Mouse (Mus musculus): ENCODE results near the gene Adamts4. TPM values are rescaled to one million over a fixed set of nuclear protein-coding genes. Genes with fewer than 3 reads are reported as not detected.

Gene Adamts4
- polyA plus RNA-seq, 1 experiment from 2014 or later = 5.2 TPM

DNA sequence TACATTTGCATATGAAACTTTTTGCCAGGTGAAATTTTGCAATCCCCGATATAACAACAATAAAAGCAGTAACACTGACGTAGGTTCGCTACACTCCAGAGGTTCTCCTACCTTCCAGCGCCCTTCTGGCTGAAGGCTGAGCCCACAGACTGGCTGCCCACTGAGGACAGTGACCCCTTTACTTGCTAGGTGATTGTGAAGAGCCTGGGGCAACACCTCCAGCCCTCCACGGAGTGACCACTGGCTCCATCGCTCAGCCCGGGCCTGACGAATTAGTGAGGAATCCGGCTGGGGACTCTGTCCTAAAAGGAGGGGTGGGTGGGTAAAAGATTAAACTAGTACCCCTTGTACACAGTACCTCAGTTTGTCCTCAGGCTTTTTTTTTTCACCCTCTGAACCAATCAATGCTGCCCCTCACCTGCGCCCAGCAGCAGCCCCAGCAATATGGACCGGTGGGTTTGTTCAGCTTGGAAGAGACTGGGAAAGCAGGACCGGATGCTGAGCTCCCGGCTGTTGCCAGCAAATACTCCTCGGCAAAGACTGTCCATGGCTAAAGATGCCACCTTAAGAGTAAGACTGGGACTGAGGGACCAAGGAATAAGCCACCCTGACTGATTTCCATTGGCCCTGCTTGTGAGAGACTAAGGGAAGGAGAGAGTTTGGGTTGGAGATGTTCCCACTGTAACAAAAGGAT lies 28.9 kb downstream of the Adamts4 start:
- Histone ChIP-seq H3K27ac (no peak overlapping the region), H3K9ac (ENCODE audit: low read depth, low read length) (0 out of 2 replicates have a peak overlapping the region, but pooled peaks have one; percentile 67), H3K4me2 (ENCODE audit: low read length) (no peak overlapping the region), H3K9me3 (replicated peaks; ENCODE audit: low read length) (no peaks in the 10 kb centered on the region), H3K36me3 (ENCODE audit: insufficient read depth, low read length) (peaks cover 41% of the 10 kb centered on the region), H3K4me3 (replicated peaks; ENCODE audit: low read depth, low read length) (no peak overlapping the region), H3K27me3 (ENCODE audit: insufficient read depth, low read length) (no peaks in the 10 kb centered on the region), H3K4me1 (replicated peaks; ENCODE audit: insufficient read depth, low read length) (peaks cover 6% of the 10 kb centered on the region; the same call in 1 of the 2 replicates)
- DNase-seq (ENCODE audit: low spot score) (no peak), ATAC-seq (replicated peaks; ENCODE audit: low FRiP score, low read depth) (no peak)
- WGBS = 90% methylated on average over 14 of the region's 14 CpGs
- no peak for TF ChIP-seq CTCF (IDR thresholded peaks at IDR 0.05; ENCODE audit: low read depth)

GRCm38 (mm10) chr1:171279721-171280120 lies 29.5 kb downstream of the Adamts4 start:
- Histone ChIP-seq H3K36me3 (ENCODE audit: insufficient read depth, low read length) (peaks cover 38% of the 10 kb centered on the region), H3K4me1 (replicated peaks; ENCODE audit: insufficient read depth, low read length) (peaks cover 6% of the 10 kb centered on the region; the same call in 1 of the 2 replicates), H3K4me3 (replicated peaks; ENCODE audit: low read depth, low read length) (peak overlapping the region; percentile 55), H3K9me3 (replicated peaks; ENCODE audit: low read length) (no peaks in the 10 kb centered on the region), H3K27ac (peak overlapping the region; percentile 50; the same call in 1 of the 2 replicates), H3K4me2 (ENCODE audit: low read length) (peak overlapping the region; percentile 74), H3K9ac (ENCODE audit: low read depth, low read length) (peak overlapping the region; percentile 67), H3K27me3 (ENCODE audit: insufficient read depth, low read length) (no peaks in the 10 kb centered on the region)
- TF ChIP-seq CTCF (IDR thresholded peaks at IDR 0.05; ENCODE audit: low read depth) = no peak
- no peak for DNase-seq (ENCODE audit: low spot score)
- WGBS = 67% methylated on average over 5 of the region's 5 CpGs
- ATAC-seq (replicated peaks; ENCODE audit: low FRiP score, low read depth) = no peak

- Histone ChIP-seq H3K36me3 (ENCODE audit: insufficient read depth, low read length) (peaks cover 34% of the 10 kb centered on the region), H3K27ac (peak overlapping the region; percentile 50), H3K4me1 (replicated peaks; ENCODE audit: insufficient read depth, low read length) (peaks cover 6% of the 10 kb centered on the region; the same call in 1 of the 2 replicates), H3K4me3 (replicated peaks; ENCODE audit: low read depth, low read length) (peak overlapping the region; percentile 55), H3K9ac (ENCODE audit: low read depth, low read length) (peak overlapping the region; percentile 67), H3K27me3 (ENCODE audit: insufficient read depth, low read length) (no peaks in the 10 kb centered on the region), H3K9me3 (replicated peaks; ENCODE audit: low read length) (no peaks in the 10 kb centered on the region), H3K4me2 (ENCODE audit: low read length) (peak overlapping the region; percentile 74)
- ATAC-seq (replicated peaks; ENCODE audit: low FRiP score, low read depth) = peak; percentile 8
- under 1% methylated on average over 25 of the region's 25 CpGs for WGBS
- no peak for TF ChIP-seq CTCF (IDR thresholded peaks at IDR 0.05; ENCODE audit: low read depth)
- no peak for DNase-seq (ENCODE audit: low spot score)
Measured at GRCm38 (mm10) chr1:171280250-171280915, 30.2 kb downstream of the Adamts4 start.

GRCm38 (mm10) chr1:171280916-171281527 lies 30.8 kb downstream of the Adamts4 start, which contains the start of gene Ppox:
Gene Ppox (minus strand): TSS chr1:171281186.
- TF ChIP-seq CTCF (IDR thresholded peaks at IDR 0.05; ENCODE audit: low read depth) = no peak
- Histone ChIP-seq H3K27ac (peak within 1 kb of the TSS; percentile 93), H3K9me3 (replicated peaks; ENCODE audit: low read length) (no peaks in the 10 kb centered on the region), H3K4me2 (ENCODE audit: low read length) (peak within 1 kb of the TSS; percentile 74), H3K4me1 (replicated peaks; ENCODE audit: insufficient read depth, low read length) (peaks cover 6% of the 10 kb centered on the region; the same call in 1 of the 2 replicates), H3K36me3 (ENCODE audit: insufficient read depth, low read length) (peaks cover 29% of the 10 kb centered on the region), H3K27me3 (ENCODE audit: insufficient read depth, low read length) (no peaks in the 10 kb centered on the region), H3K4me3 (replicated peaks; ENCODE audit: low read depth, low read length) (peak within 1 kb of the TSS; percentile 55), H3K9ac (ENCODE audit: low read depth, low read length) (peak within 1 kb of the TSS; percentile 68)
- ATAC-seq (replicated peaks; ENCODE audit: low FRiP score, low read depth) (peak; percentile 98), DNase-seq (ENCODE audit: low spot score) (peak; percentile 99)
- WGBS = under 1% methylated on average over 26 of the region's 26 CpGs

DNA sequence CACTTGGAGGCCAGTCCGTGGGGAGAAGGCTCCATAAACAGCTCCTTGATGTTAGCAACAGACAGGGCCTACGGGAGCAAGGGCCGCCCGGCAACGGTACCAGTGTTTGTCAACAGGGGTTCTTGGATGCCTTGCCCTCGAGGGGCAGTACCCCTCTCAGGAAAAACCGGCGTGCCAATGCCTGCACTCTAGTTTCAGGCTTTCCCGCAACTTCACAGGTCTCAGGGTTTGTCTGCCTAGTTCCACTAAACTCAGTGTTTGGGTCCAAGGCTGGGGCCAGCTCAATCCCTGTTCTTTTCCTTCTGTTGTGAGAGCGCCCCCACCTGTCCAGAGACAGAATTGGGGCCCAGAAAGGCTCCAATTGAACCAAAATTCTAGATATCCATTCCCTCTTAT lies 31.3 kb downstream of the Adamts4 start:
- Histone ChIP-seq H3K9ac (ENCODE audit: low read depth, low read length) (peak overlapping the region; percentile 68), H3K4me1 (replicated peaks; ENCODE audit: insufficient read depth, low read length) (peaks cover 7% of the 10 kb centered on the region; the same call in 1 of the 2 replicates), H3K4me3 (replicated peaks; ENCODE audit: low read depth, low read length) (peak overlapping the region; percentile 55), H3K27ac (peak overlapping the region; percentile 93), H3K36me3 (ENCODE audit: insufficient read depth, low read length) (peaks cover 24% of the 10 kb centered on the region; the same call in 1 of the 2 replicates), H3K9me3 (replicated peaks; ENCODE audit: low read length) (no peaks in the 10 kb centered on the region), H3K27me3 (ENCODE audit: insufficient read depth, low read length) (no peaks in the 10 kb centered on the region), H3K4me2 (ENCODE audit: low read length) (peak overlapping the region; percentile 65)
- ATAC-seq (replicated peaks; ENCODE audit: low FRiP score, low read depth) = peak; percentile 51
- TF ChIP-seq CTCF (IDR thresholded peaks at IDR 0.05; ENCODE audit: low read depth) = peak; percentile 79
- DNase-seq (ENCODE audit: low spot score) = peak; percentile 90
- under 1% methylated on average over 10 of the region's 10 CpGs for whole genome bisulfite sequencing
